Comparison of ENCODE assay signal across 8 mouse cellular contexts in genomic region chr7:136060339-136061073, GRCm38 (mm10).
DNase-seq lines count a peak whose midpoint lies in the region; ATAC-seq and TF ChIP-seq lines count a peak whose summit lies in the region.

No protein-coding gene starts in this region.

- H3K36me3 ChIP-seq in intestine, embryonic 14.5 days (ENCODE audit: control insufficient read depth, insufficient read depth, low read length) = no peaks in the 10 kb centered on the region

- H3K27me3 ChIP-seq in intestine, embryonic 14.5 days (replicated peaks; ENCODE audit: control insufficient read depth, insufficient read depth, low read length) = no peaks in the 10 kb centered on the region

- H3K9ac ChIP-seq in intestine, embryonic 14.5 days (ENCODE audit: low read length) = peak overlapping the region; percentile 51

- no peaks in the 10 kb centered on the region for H3K9me3 ChIP-seq in intestine, embryonic 14.5 days (ENCODE audit: control insufficient read depth, low read length)

- intact Hi-C loops in left cerebral cortex, adult 2 months (cut with DNase I) = loop anchor here (5.0 kb wide), 2 partner anchors 337 to 1252 kb away; partner anchors contain the start of gene Ebf3

- DNase-seq in adrenal gland, adult (ENCODE audit: inconsistent age in 2 of 2, low spot score in 1 of 2) = peak; percentile 68 to 90
- DNase-seq in embryo, embryonic 10 days (ENCODE audit: low spot score) = peak; percentile 67
- peak; percentile 51 for DNase-seq in gastrocnemius, postnatal 25 days
- peak; percentile 75 for DNase-seq in intestine, embryonic 14.5 days (ENCODE audit: low spot score)
- peak; percentile 49 to 69 for DNase-seq in left cerebral cortex, adult 2 months (ENCODE audit: extremely low spot score in 1 of 2, low spot score in 2 of 2)
- DNase-seq in lung, postnatal 14 days = peak; percentile 44
- DNase-seq in retina, postnatal 7 days (ENCODE audit: low read depth, low spot score) = peak; percentile 23
- DNase-seq in c-Kit-positive CD71-positive TER-119-positive erythroid progenitor cells, embryonic 14.5 days (ENCODE audit: low spot score) = no peak

- H3K4me2 ChIP-seq in intestine, embryonic 14.5 days (ENCODE audit: low read length) = peak overlapping the region; percentile 55

- peaks cover 22% of the 10 kb centered on the region for H3K4me1 ChIP-seq in intestine, embryonic 14.5 days (replicated peaks; ENCODE audit: control insufficient read depth, insufficient read depth, low read length)

- 9% methylated on average over 29 of the region's 29 CpGs for WGBS in intestine, embryonic 14.5 days

- H3K4me3 ChIP-seq in intestine, embryonic 14.5 days (ENCODE audit: low read depth, low read length) = peak overlapping the region; percentile 26
- peak overlapping the region; percentile 43 for H3K4me3 ChIP-seq in left cerebral cortex, adult 2 months

- TF ChIP-seq CTCF in left cerebral cortex, adult 2 months (IDR thresholded peaks at IDR 0.05) = peak; percentile 58

- peak overlapping the region; percentile 71 for H3K27ac ChIP-seq in intestine, embryonic 14.5 days (ENCODE audit: low read depth)
- H3K27ac ChIP-seq in left cerebral cortex, adult 2 months = peak overlapping the region; percentile 78

- ATAC-seq in intestine, embryonic 14.5 days (replicated peaks; ENCODE audit: low FRiP score, low TSS enrichment, low read depth) = 0 out of 2 replicates have a peak, but pooled peaks have one; percentile 36
